Mouse (Mus musculus): ENCODE measurements at regions not wholly inside any gene's neighbourhood (a gene's known extent, or its start where the extent isn't known, plus 50 kb on each side); places are given as distances from the start of the nearest gene placed in this dataset.

DNA sequence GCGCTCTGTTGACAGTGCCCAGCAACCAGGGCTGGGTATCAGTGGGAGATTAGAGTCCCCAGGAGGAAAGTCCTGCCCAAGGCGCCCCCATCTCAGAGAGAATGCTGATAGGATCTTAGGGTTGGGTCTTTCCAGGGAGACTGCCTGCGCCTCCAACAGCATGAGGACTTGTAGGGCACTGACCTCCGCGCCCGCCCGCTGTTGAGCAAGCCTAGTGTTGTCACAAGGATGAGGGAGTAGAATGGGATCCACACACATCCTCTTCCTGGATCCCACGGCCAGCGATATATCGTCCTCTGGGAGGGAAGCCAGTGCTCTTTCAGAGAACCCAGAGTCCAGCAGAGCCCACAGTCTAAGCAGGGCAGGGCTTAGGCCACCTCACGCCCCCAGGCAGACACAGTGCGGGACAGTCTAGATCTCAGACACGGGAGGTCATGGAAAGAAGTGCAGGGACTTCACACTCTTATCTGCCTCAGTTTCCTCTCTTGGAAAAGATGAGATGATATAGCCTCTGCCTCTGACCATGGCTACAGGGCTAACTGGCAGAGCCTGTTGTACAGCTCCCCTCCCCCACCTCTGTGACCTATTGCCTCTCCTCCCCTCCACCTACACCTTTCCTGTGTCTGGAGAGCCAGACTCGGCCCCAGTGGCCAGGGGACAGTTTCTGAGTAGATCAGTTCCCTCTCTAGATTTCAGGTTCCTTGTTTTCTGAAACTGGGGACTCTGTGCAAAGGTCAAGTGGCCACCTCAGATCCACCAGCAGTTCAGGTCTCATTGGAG lies 52.0 kb upstream of the Dusp5 start:
- no peak overlapping the region for H3K27ac ChIP-seq
- no peaks in the 10 kb centered on the region for H3K79me2 ChIP-seq (ENCODE audit: inconsistent target)
- H3K36me3 ChIP-seq (ENCODE audit: inconsistent target): no peaks in the 10 kb centered on the region
- 79% methylated on average over 14 of the region's 14 CpGs for WGBS (ENCODE audit: missing documents)
- no peak overlapping the region for H3K4me3 ChIP-seq (ENCODE audit: inconsistent target)

- no peak overlapping the region for H3K27ac ChIP-seq
- H3K4me3 ChIP-seq (ENCODE audit: inconsistent target): no peak overlapping the region
- 94% methylated on average over 7 of the region's 7 CpGs for WGBS (ENCODE audit: missing documents)
Measured at GRCm38 (mm10) chr19:53469256-53469655, 59.7 kb upstream of the Dusp5 start.

DNA sequence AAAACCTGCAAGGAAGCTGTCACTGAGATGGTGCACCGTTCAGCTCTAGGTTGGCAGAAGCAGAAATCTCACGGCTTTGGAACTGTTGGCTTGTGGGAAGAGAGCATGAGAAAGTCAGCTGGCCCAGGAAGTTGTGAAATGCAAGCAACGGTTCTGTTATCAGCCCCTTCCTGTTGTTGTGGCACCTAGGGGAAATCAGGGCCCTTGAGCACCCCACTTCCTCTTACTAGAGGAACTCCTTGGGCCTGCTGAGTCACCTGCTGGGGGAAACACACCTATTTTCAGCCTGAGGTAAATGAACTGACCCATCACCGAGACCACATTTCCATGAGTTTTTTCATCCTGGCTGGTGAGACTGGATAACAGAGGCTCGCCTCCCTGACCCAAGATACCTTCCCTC lies 64.2 kb upstream of the Dusp5 start:
- 8% methylated on average over 5 of the region's 5 CpGs for WGBS (ENCODE audit: missing documents)

More at GRCm38 (mm10) chr19:53469256-53469655, 59.7 kb upstream of the Dusp5 start:
- no peaks in the 10 kb centered on the region for H3K36me3 ChIP-seq (ENCODE audit: inconsistent target)
- no peaks in the 10 kb centered on the region for H3K79me2 ChIP-seq (ENCODE audit: inconsistent target)

DNA sequence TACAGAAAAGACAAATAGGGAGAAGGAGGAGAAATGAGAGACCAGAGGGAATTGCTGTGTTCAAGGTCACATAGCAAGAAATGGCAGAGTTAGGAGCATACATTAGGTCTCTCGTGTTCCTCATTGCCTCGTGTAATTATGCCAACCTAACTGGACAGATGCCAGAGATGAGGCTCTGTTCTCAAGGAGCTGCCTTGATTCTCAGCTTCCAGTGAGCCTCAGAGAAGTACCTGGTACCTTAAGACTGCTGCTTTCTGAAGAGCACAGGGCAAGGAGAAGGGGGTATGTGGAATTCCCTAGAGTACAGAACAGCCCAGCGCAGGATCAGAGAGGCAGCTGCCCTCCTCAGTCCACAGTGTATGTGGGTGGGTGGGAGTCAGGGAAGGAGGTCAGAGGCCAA lies 64.8 kb upstream of the Dusp5 start:
- H3K36me3 ChIP-seq (ENCODE audit: inconsistent target): no peaks in the 10 kb centered on the region
- 21% methylated on average over 3 of the region's 3 CpGs for WGBS (ENCODE audit: missing documents)
- H3K4me3 ChIP-seq (ENCODE audit: inconsistent target): no peak overlapping the region
- H3K79me2 ChIP-seq (ENCODE audit: inconsistent target): no peaks in the 10 kb centered on the region
- peak overlapping the region; percentile 36 for H3K27ac ChIP-seq

More for the DNA sequence above, 64.2 kb upstream of the Dusp5 start:
- Histone ChIP-seq H3K79me2 (ENCODE audit: inconsistent target) (no peaks in the 10 kb centered on the region), H3K27ac (peak overlapping the region; percentile 36), H3K4me3 (ENCODE audit: inconsistent target) (no peak overlapping the region), H3K36me3 (ENCODE audit: inconsistent target) (no peaks in the 10 kb centered on the region)

DNA sequence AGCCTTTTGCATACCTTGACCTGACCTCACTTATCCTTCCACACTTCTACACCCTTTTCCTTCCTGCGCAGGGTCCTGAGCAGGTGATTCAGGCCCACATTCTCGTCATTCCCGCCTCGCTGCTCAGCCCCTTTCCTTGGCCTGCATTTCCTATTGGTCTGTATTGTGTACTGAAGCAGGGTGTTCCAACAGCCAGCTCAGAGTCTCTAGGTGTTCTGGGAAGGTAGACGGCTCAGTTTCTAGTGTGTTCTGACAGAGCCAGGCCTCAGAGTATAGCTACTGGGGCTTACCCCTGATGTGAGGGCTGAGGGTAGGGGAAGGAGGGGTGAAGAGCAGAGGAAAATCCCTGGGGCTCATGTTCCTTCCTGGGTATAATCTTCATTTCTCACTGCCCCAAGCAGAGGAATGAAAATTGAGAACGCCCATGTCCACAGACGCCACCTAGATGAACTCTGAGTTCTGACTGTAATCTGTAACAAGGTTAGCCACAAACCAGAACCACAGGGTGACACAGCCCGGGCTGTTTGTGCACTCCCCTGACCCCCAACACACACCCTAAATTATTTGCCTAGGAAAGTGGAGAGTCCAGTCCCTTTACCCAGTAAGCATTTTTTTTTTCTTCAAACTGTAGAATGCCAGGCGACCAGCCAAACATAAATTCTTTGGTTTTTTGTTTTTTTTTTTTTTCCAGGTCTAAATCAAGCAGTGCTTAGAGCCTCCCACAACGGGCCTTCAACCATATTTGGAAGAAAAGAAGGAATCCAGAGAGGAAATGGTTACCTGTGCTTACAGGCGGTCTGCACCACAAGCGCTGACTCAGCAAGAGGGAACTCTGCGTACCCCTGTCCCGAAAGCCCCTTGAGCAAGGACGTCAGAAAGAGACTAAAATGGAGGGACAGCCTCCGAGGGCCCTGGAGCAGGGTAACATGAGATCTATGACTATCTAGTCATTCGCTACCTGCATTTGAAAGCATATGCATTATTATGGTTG lies 67.6 kb upstream of the Dusp5 start:
- WGBS (ENCODE audit: missing documents): 60% methylated on average over 17 of the region's 17 CpGs
- H3K79me2 ChIP-seq (ENCODE audit: inconsistent target): no peaks in the 10 kb centered on the region
- no peaks in the 10 kb centered on the region for H3K36me3 ChIP-seq (ENCODE audit: inconsistent target)
- no peak overlapping the region for H3K4me3 ChIP-seq (ENCODE audit: inconsistent target)
- H3K27ac ChIP-seq: no peak overlapping the region

GRCm38 (mm10) chr19:53460312-53461024 lies 68.4 kb upstream of the Dusp5 start:
- Histone ChIP-seq H3K79me2 (ENCODE audit: inconsistent target) (no peaks in the 10 kb centered on the region), H3K4me3 (ENCODE audit: inconsistent target) (no peak overlapping the region), H3K36me3 (ENCODE audit: inconsistent target) (no peaks in the 10 kb centered on the region), H3K27ac (no peak overlapping the region)
- WGBS (ENCODE audit: missing documents): 14% methylated on average over 19 of the region's 19 CpGs

GRCm38 (mm10) chr19:53459407-53459788 lies 69.0 kb upstream of the Smndc1 start:
- 71% methylated on average over 3 of the region's 3 CpGs for WGBS (ENCODE audit: missing documents)
- Histone ChIP-seq H3K4me3 (ENCODE audit: inconsistent target) (no peak overlapping the region), H3K27ac (no peak overlapping the region), H3K36me3 (ENCODE audit: inconsistent target) (no peaks in the 10 kb centered on the region), H3K79me2 (ENCODE audit: inconsistent target) (no peaks in the 10 kb centered on the region)

- WGBS (ENCODE audit: missing documents): 96% methylated on average over 10 of the region's 10 CpGs
- H3K79me2 ChIP-seq (ENCODE audit: inconsistent target): no peaks in the 10 kb centered on the region
- H3K4me3 ChIP-seq (ENCODE audit: inconsistent target): no peak overlapping the region
- H3K27ac ChIP-seq: no peak overlapping the region
- H3K36me3 ChIP-seq (ENCODE audit: inconsistent target): no peaks in the 10 kb centered on the region
Measured at GRCm38 (mm10) chr19:53458770-53459406, 68.5 kb upstream of the Smndc1 start.

DNA sequence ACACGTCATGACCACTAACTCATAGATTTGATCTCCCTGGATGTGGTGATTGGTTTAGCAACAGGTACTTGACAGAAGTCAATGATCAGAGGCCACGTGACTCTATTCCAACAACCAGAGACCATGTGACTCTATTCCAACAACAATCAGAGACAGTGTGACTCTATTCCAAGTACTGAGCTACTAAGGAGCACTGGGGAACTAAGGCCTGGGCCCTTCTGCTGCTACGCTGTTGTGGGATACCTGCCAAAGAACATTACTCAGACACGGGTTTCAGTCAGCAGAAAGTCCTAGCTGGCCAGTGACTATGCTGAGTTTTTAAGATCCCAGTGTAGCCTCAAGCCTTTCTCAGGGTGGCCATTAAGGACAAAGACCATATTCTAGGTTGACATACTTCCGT lies 66.3 kb upstream of the Smndc1 start:
- WGBS (ENCODE audit: missing documents): 75% methylated on average over 5 of the region's 5 CpGs

DNA sequence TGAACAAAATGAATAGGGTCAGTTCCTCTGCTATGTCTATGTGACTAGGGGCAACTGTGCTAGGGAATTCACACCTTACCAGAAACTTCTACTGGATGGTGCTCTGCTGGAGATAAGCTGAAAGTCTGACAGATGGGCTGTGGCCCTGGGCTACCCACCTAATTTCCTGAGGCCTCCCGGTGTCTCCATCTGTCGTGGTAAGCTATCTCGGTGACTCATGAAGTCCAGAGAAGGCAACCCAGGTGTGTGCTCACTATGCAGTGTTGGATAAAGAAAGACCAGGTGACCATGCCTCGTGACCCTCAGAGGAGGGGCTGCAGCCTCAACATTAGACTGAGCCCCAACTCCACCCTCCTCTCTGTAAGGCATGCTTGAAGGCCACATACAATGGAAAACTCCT lies 64.2 kb upstream of the Smndc1 start:
- H3K4me3 ChIP-seq (ENCODE audit: inconsistent target): no peak overlapping the region
- no peaks in the 10 kb centered on the region for H3K36me3 ChIP-seq (ENCODE audit: inconsistent target)
- 76% methylated on average over 4 of the region's 4 CpGs for WGBS (ENCODE audit: missing documents)
- H3K79me2 ChIP-seq (ENCODE audit: inconsistent target): no peaks in the 10 kb centered on the region
- no peak overlapping the region for H3K27ac ChIP-seq

More for the DNA sequence above, 66.3 kb upstream of the Smndc1 start:
- Histone ChIP-seq H3K36me3 (ENCODE audit: inconsistent target) (no peaks in the 10 kb centered on the region), H3K79me2 (ENCODE audit: inconsistent target) (no peaks in the 10 kb centered on the region), H3K27ac (no peak overlapping the region), H3K4me3 (ENCODE audit: inconsistent target) (no peak overlapping the region)

DNA sequence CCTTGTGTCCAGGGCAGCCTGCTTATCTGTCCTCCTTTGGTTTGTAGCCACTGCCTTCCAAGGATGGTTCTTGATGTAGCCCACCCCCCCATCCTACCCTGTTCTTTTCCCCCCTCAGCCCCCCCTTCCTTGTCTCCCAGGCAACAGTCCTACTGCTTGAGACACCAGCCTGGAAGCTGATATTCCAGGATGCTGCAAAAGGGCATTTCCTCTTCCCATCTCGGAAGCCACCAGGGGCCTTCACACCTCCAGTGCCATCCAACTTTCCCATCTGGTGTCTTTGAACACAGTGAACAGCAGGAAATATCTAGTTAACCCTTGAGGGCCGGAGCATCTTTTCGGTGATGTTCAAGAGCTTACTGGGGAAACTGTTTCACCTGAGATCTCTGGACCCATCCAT lies 63.7 kb upstream of the Smndc1 start:
- H3K79me2 ChIP-seq (ENCODE audit: inconsistent target): no peaks in the 10 kb centered on the region
- WGBS (ENCODE audit: missing documents): 97% methylated on average over 3 of the region's 3 CpGs
- H3K27ac ChIP-seq: no peak overlapping the region
- no peaks in the 10 kb centered on the region for H3K36me3 ChIP-seq (ENCODE audit: inconsistent target)
- no peak overlapping the region for H3K4me3 ChIP-seq (ENCODE audit: inconsistent target)

DNA sequence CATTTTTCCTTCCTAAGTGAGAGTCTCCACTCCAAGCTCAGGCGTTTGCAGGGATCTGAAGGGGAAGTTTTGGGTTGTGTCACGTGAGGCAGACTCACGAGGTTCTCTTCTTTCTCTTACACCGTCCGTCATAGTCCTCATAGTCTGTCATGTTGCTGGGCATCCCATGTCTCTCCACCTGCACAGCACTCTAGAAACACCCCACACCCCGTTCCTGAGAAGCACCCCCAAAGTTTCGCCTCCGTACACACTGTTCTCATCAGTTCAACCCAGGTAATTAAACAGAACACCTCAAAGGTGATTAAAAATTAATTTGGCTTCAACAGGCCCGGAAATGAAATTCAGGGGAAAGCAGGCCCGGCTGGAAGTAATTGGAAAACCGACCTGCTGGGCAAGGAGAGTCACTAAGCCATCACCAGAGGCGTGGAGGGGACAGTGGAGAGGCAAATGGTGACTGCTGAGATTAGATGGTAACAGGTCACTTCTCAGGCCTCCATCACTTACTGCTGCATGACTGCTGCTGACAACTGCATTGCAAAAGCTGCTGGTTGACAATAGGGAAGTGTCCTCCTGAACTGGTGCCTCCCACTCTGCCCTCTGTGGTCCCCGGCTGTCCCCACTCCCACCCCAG lies 63.1 kb upstream of the Smndc1 start:
- no peak overlapping the region for H3K27ac ChIP-seq
- WGBS (ENCODE audit: missing documents): 74% methylated on average over 13 of the region's 13 CpGs
- H3K79me2 ChIP-seq (ENCODE audit: inconsistent target): no peaks in the 10 kb centered on the region
- no peaks in the 10 kb centered on the region for H3K36me3 ChIP-seq (ENCODE audit: inconsistent target)
- no peak overlapping the region for H3K4me3 ChIP-seq (ENCODE audit: inconsistent target)

DNA sequence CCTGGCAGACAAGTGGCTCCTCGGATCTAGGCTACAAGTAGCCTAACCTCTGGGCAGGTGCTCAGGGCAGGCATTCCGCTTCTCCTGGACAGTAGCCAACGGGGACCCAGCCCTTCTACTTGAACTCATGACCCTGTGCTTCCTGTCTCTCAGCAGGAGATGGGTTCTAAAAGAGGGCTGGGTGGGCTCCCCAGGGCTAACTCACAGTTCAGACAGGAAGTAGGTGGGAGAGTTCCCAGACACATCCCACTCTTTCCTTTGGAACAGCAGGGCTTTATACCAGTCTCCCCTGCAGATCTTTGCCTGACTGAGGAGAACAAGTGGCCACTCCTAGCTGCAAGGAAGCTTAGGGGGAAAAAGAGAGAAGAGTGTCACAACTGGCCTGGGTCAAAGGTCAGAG lies 62.0 kb upstream of the Smndc1 start:
- Histone ChIP-seq H3K36me3 (ENCODE audit: inconsistent target) (no peaks in the 10 kb centered on the region), H3K4me3 (ENCODE audit: inconsistent target) (no peak overlapping the region), H3K27ac (no peak overlapping the region), H3K79me2 (ENCODE audit: inconsistent target) (no peaks in the 10 kb centered on the region)
- WGBS (ENCODE audit: missing documents): 91% methylated on average over 3 of the region's 3 CpGs

All from macrophage (primary cell).